Mouse (Mus musculus): ENCODE measurements around the gene Shisa9. TPM values are rescaled to one million over a fixed set of nuclear protein-coding genes. Genes with fewer than 3 reads are reported as not detected.

Gene Shisa9
- polyA plus RNA-seq, 2 experiments, result 0.21 to 0.27 TPM

DNA sequence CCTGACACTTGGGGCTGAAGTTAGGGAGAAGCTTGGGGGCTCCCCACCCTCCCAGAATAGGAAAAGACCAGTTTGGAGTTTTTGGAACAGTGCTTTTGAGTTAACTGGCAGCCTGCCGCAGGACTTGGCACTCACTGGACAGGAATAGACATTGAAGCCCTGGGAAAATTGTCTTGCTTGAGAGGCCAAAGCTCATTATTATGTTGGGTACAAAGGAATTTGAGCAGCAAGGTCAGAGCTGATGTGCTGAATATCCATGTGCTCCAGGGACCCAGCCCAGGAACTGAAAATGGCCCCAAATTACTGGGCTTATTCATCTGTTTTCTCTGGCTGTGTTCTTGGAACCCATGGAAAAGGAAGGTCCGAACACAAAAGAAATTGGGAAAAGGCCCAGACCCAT is 170.6 kb downstream of the Shisa9 start:
- no peaks in the 10 kb centered on the region for H3K4me1 ChIP-seq (replicated peaks; ENCODE audit: control insufficient read depth in 2 of 2, insufficient read depth in 2 of 2, low read length in 1 of 2)
- H3K4me2 ChIP-seq (ENCODE audit: low read depth), result no peak overlapping the region
- no peak overlapping the region for H3K27ac ChIP-seq
- no peaks in the 10 kb centered on the region for H3K9me3 ChIP-seq (ENCODE audit: control insufficient read depth, low read length)
- DNase-seq (ENCODE audit: low read depth in 3 of 3, low spot score in 3 of 3) (no peak), ATAC-seq (ENCODE audit: insufficient read depth) (no peak)
- 67% methylated on average over 2 of the region's 2 CpGs for WGBS (ENCODE audit: insufficient replicate concordance)
- no peaks in the 10 kb centered on the region for H3K27me3 ChIP-seq (ENCODE audit: control insufficient read depth, insufficient read depth, low read length)
- TF ChIP-seq CTCF (IDR thresholded peaks at IDR 0.05; ENCODE audit: low read depth), result no peak
- TF ChIP-seq EP300 (IDR thresholded peaks at IDR 0.05; ENCODE audit: low read depth), result no peak
- H3K4me3 ChIP-seq (ENCODE audit: insufficient read depth in 1 of 2, low read depth in 2 of 2, low read length in 2 of 2), result no peak overlapping the region
- no peaks in the 10 kb centered on the region for H3K36me3 ChIP-seq (replicated peaks; ENCODE audit: control insufficient read depth, insufficient read depth, low read depth)
- H3K9ac ChIP-seq (replicated peaks), result no peak overlapping the region

GRCm38 (mm10) chr16:12173482-12174041 is 189.6 kb downstream of the Shisa9 start:
- Histone ChIP-seq H3K27me3 (ENCODE audit: control insufficient read depth, insufficient read depth, low read length) (no peaks in the 10 kb centered on the region), H3K4me2 (ENCODE audit: low read depth) (no peak overlapping the region), H3K9me3 (ENCODE audit: control insufficient read depth, low read length) (no peaks in the 10 kb centered on the region), H3K4me1 (replicated peaks; ENCODE audit: control insufficient read depth in 2 of 2, insufficient read depth in 2 of 2, low read length in 1 of 2) (no peaks in the 10 kb centered on the region), H3K4me3 (ENCODE audit: insufficient read depth in 1 of 2, low read depth in 2 of 2, low read length in 2 of 2) (no peak overlapping the region), H3K27ac (no peak overlapping the region), H3K36me3 (replicated peaks; ENCODE audit: control insufficient read depth, insufficient read depth, low read depth) (no peaks in the 10 kb centered on the region), H3K9ac (replicated peaks) (no peak overlapping the region)
- ATAC-seq (ENCODE audit: insufficient read depth), result no peak
- no peak for DNase-seq (ENCODE audit: low read depth in 3 of 3, low spot score in 3 of 3)
- WGBS (ENCODE audit: insufficient replicate concordance), result 74% methylated on average over 1 of the region's 1 CpGs
- TF ChIP-seq EP300 (IDR thresholded peaks at IDR 0.05; ENCODE audit: low read depth) (no peak), CTCF (IDR thresholded peaks at IDR 0.05; ENCODE audit: low read depth) (no peak)

- H3K27me3 ChIP-seq (ENCODE audit: control insufficient read depth, insufficient read depth, low read length), result no peaks in the 10 kb centered on the region
- no peak for TF ChIP-seq EP300 (IDR thresholded peaks at IDR 0.05; ENCODE audit: low read depth)
- TF ChIP-seq CTCF (IDR thresholded peaks at IDR 0.05; ENCODE audit: low read depth), result no peak
- H3K4me2 ChIP-seq (ENCODE audit: low read depth), result no peak overlapping the region
- H3K36me3 ChIP-seq (replicated peaks; ENCODE audit: control insufficient read depth, insufficient read depth, low read depth), result no peaks in the 10 kb centered on the region
- H3K9ac ChIP-seq (replicated peaks), result no peak overlapping the region
- DNase-seq (ENCODE audit: low read depth in 3 of 3, low spot score in 3 of 3) (no peak), ATAC-seq (ENCODE audit: insufficient read depth) (no peak)
- H3K4me3 ChIP-seq (ENCODE audit: insufficient read depth in 1 of 2, low read depth in 2 of 2, low read length in 2 of 2), result no peak overlapping the region
- whole genome bisulfite sequencing (ENCODE audit: insufficient replicate concordance), result 41% methylated on average over 2 of the region's 2 CpGs
- no peaks in the 10 kb centered on the region for H3K4me1 ChIP-seq (replicated peaks; ENCODE audit: control insufficient read depth in 2 of 2, insufficient read depth in 2 of 2, low read length in 1 of 2)
- no peaks in the 10 kb centered on the region for H3K9me3 ChIP-seq (ENCODE audit: control insufficient read depth, low read length)
- no peak overlapping the region for H3K27ac ChIP-seq
Measured at GRCm38 (mm10) chr16:12178031-12178430, 194.1 kb downstream of the Shisa9 start.

DNA sequence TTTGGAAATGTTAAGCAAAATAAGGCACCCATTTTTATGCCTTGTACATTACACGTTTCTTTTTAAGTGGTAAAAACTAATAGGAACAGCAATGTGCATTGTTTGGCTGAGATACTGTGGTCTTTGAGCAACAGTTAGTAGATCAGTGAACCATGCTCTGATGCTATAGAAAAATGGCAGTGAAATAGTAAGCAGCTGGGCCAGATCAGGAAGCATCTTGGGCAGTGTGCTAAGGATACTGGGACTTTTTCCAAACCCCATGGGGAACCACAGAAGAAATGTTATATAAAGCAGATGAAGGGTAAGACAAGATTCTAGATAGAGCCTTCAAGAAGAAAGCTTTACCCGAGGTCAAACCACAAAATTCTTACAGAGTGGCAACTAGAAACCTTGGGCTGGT is 205.8 kb downstream of the Shisa9 start:
- no peak for ATAC-seq (ENCODE audit: insufficient read depth)
- no peak for TF ChIP-seq CTCF (IDR thresholded peaks at IDR 0.05; ENCODE audit: low read depth)
- TF ChIP-seq EP300 (IDR thresholded peaks at IDR 0.05; ENCODE audit: low read depth), result no peak
- Histone ChIP-seq H3K9ac (replicated peaks) (no peak overlapping the region), H3K4me2 (ENCODE audit: low read depth) (no peak overlapping the region), H3K4me1 (replicated peaks; ENCODE audit: control insufficient read depth in 2 of 2, insufficient read depth in 2 of 2, low read length in 1 of 2) (no peaks in the 10 kb centered on the region), H3K9me3 (ENCODE audit: control insufficient read depth, low read length) (no peaks in the 10 kb centered on the region), H3K27me3 (ENCODE audit: control insufficient read depth, insufficient read depth, low read length) (no peaks in the 10 kb centered on the region), H3K36me3 (replicated peaks; ENCODE audit: control insufficient read depth, insufficient read depth, low read depth) (no peaks in the 10 kb centered on the region), H3K27ac (no peak overlapping the region), H3K4me3 (ENCODE audit: insufficient read depth in 1 of 2, low read depth in 2 of 2, low read length in 2 of 2) (no peak overlapping the region)
- DNase-seq (ENCODE audit: low read depth in 3 of 3, low spot score in 3 of 3), result no peak
- 33% methylated on average over 2 of the region's 2 CpGs for WGBS (ENCODE audit: insufficient replicate concordance)

GRCm38 (mm10) chr16:12196841-12197240 is 212.9 kb downstream of the Shisa9 start:
- no peak for ATAC-seq (ENCODE audit: insufficient read depth)
- no peak for TF ChIP-seq CTCF (IDR thresholded peaks at IDR 0.05; ENCODE audit: low read depth)
- no peak for TF ChIP-seq EP300 (IDR thresholded peaks at IDR 0.05; ENCODE audit: low read depth)

More at GRCm38 (mm10) chr16:12196841-12197240, 212.9 kb downstream of the Shisa9 start:
- Histone ChIP-seq H3K27ac (no peak overlapping the region), H3K9me3 (ENCODE audit: control insufficient read depth, low read length) (no peaks in the 10 kb centered on the region), H3K4me2 (ENCODE audit: low read depth) (no peak overlapping the region), H3K4me1 (replicated peaks; ENCODE audit: control insufficient read depth in 2 of 2, insufficient read depth in 2 of 2, low read length in 1 of 2) (no peaks in the 10 kb centered on the region), H3K4me3 (ENCODE audit: insufficient read depth in 1 of 2, low read depth in 2 of 2, low read length in 2 of 2) (no peak overlapping the region), H3K36me3 (replicated peaks; ENCODE audit: control insufficient read depth, insufficient read depth, low read depth) (no peaks in the 10 kb centered on the region), H3K9ac (replicated peaks) (no peak overlapping the region), H3K27me3 (ENCODE audit: control insufficient read depth, insufficient read depth, low read length) (no peaks in the 10 kb centered on the region)
- no peak for DNase-seq (ENCODE audit: low read depth in 3 of 3, low spot score in 3 of 3)
- WGBS (ENCODE audit: insufficient replicate concordance), result 80% methylated on average over 4 of the region's 4 CpGs

Data from liver, embryonic 14.5 days (tissue).